In the genomic region with DNA sequence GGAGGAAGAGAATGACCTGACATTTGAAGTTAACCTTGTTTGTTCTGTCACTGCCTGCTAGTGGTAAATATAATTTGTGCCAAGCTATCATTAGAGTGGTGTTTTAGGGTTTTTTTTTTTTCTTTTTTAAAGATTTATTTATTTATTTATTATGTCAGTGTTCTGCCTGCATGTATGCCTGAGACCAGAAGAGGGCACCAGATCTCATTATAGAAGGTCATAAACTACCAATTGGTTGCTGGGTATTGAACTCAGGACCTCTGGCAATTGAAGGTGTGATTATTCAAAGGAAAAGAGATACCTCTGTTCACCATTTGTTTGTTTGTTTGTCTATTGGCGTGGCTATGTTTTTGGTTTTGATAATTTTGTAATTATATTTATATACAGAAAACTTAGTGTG, we compare ENCODE assay signal across 12 mouse cellular contexts. TPM values are rescaled to one million over a fixed set of nuclear protein-coding genes. Genes with fewer than 3 reads are reported as not detected.
DNase-seq lines count a peak whose midpoint lies in the region; ATAC-seq and TF ChIP-seq lines count a peak whose summit lies in the region.
"Had no signal": no experiment of that assay in that cellular context is flagged by ENCODE, and none has a peak within 500 bp of the region (broad histone marks: within the 10 kb centered on the region; RNA-seq: fewer than 3 reads in every experiment).

No protein-coding gene starts in this region.

- peaks cover 68% of the 10 kb centered on the region for H3K36me3 ChIP-seq in intestine, postnatal 0 days (ENCODE audit: control insufficient read depth, insufficient read depth)
- peaks cover 32% of the 10 kb centered on the region for H3K36me3 ChIP-seq in intestine, embryonic 15.5 days

- H3K27ac ChIP-seq in intestine, postnatal 0 days (ENCODE audit: low read depth, low read length) = no peak overlapping the region
- H3K27ac ChIP-seq in intestine, embryonic 15.5 days = no peak overlapping the region
- H3K27ac ChIP-seq: heart, embryonic 15.5 days; limb, embryonic 12.5 days; stomach, embryonic 15.5 days had no signal

- 91% methylated on average over 1 of the region's 1 CpGs for WGBS in intestine, postnatal 0 days
- WGBS in intestine, embryonic 15.5 days = 85% methylated on average over 1 of the region's 1 CpGs

- H3K4me2 ChIP-seq in intestine, postnatal 0 days (replicated peaks; ENCODE audit: low read depth) = no peak overlapping the region
- no peak overlapping the region for H3K4me2 ChIP-seq in intestine, embryonic 15.5 days (replicated peaks)
- H3K4me2 ChIP-seq: heart, embryonic 15.5 days; limb, embryonic 12.5 days; stomach, embryonic 15.5 days had no signal

- H3K4me3 ChIP-seq in intestine, postnatal 0 days (ENCODE audit: low read depth, low read length) = no peak overlapping the region
- no peak overlapping the region for H3K4me3 ChIP-seq in intestine, embryonic 15.5 days (replicated peaks)
- H3K4me3 ChIP-seq: heart, embryonic 15.5 days; limb, embryonic 12.5 days; stomach, embryonic 15.5 days had no signal

- H3K4me1 ChIP-seq in intestine, postnatal 0 days (replicated peaks; ENCODE audit: control insufficient read depth, insufficient read depth, low read length) = no peaks in the 10 kb centered on the region
- no peaks in the 10 kb centered on the region for H3K4me1 ChIP-seq in intestine, embryonic 15.5 days (replicated peaks)
- H3K4me1 ChIP-seq: heart, embryonic 15.5 days; limb, embryonic 12.5 days; stomach, embryonic 15.5 days had no signal

- peak; percentile 55 for TF ChIP-seq CTCF in intestine, postnatal 0 days (IDR thresholded peaks at IDR 0.05; ENCODE audit: low read depth)

- H3K27me3 ChIP-seq in intestine, postnatal 0 days (replicated peaks; ENCODE audit: control insufficient read depth, insufficient read depth, low read length) = no peaks in the 10 kb centered on the region
- H3K27me3 ChIP-seq in intestine, embryonic 15.5 days (replicated peaks) = no peaks in the 10 kb centered on the region
- H3K27me3 ChIP-seq: heart, embryonic 15.5 days; limb, embryonic 12.5 days; stomach, embryonic 15.5 days had no signal

- H3K9me3 ChIP-seq in intestine, postnatal 0 days (ENCODE audit: control insufficient read depth) = no peaks in the 10 kb centered on the region
- H3K9me3 ChIP-seq in intestine, embryonic 15.5 days = no peaks in the 10 kb centered on the region
- H3K9me3 ChIP-seq: heart, embryonic 15.5 days; limb, embryonic 12.5 days; stomach, embryonic 15.5 days had no signal

- DNase-seq in 3T3-L1 (ENCODE audit: low read depth, low spot score) (peak; percentile 65), ES-CJ7 (ENCODE audit: low read depth, low spot score) (peak; percentile 41)
- peak; percentile 8 for DNase-seq in forelimb bud, embryonic 11.5 days (ENCODE audit: low read depth, low spot score)
- no peak for DNase-seq in adrenal gland, postnatal 4 days (ENCODE audit: low spot score in 2 of 2)
- no peak for DNase-seq in spleen, postnatal 14 days (ENCODE audit: low spot score in 2 of 2)
- no peak for DNase-seq in adrenal gland, adult 8-10 months
- DNase-seq: forebrain, postnatal 0 days had no signal

- H3K9ac ChIP-seq in intestine, postnatal 0 days (ENCODE audit: low read depth, low read length) = no peak overlapping the region
- H3K9ac ChIP-seq in intestine, embryonic 15.5 days = no peak overlapping the region
- H3K9ac ChIP-seq: forebrain, postnatal 0 days; heart, embryonic 15.5 days; limb, embryonic 12.5 days; stomach, embryonic 15.5 days had no signal

- ATAC-seq in intestine, postnatal 0 days = no peak
- ATAC-seq in intestine, embryonic 15.5 days = no peak
- ATAC-seq: forebrain, postnatal 0 days had no signal

RNA-seq across cellular contexts. Expression of a gene that starts 37.7 kb away (rescaled TPM):
- polyA plus RNA-seq in intestine, postnatal 0 days (2015; fragmentation: Nextera tagmentation; extraction: Ambion mirVana) = 171 and 180 TPM in 2 replicates
- polyA plus RNA-seq in intestine, embryonic 15.5 days (2015; fragmentation: Nextera tagmentation; extraction: Ambion mirVana) = 241 and 242 TPM in 2 replicates
- total RNA-seq in adrenal gland, postnatal 4 days (2021) = 100 to 1,000 TPM; 252 to 253 TPM
- total RNA-seq in adrenal gland, adult 8-10 months (2022) = 100 to 1,000 TPM; 226 to 361 (median 285) TPM

RNA-seq across cellular contexts. Expression of a gene that starts 39.7 kb away (rescaled TPM):
- 23.4 and 23.9 TPM in 2 replicates for polyA plus RNA-seq in intestine, postnatal 0 days (2015; fragmentation: Nextera tagmentation; extraction: Ambion mirVana)
- 104 TPM in 2 replicates for polyA plus RNA-seq in intestine, embryonic 15.5 days (2015; fragmentation: Nextera tagmentation; extraction: Ambion mirVana)
- total RNA-seq in adrenal gland, postnatal 4 days (2021) = 100 to 1,000 TPM; 130 to 134 TPM
- 100 to 1,000 TPM in 2 of 4 experiments, 10 to 100 TPM in 2; 90.8 to 118 (median 104) TPM for total RNA-seq in adrenal gland, adult 8-10 months (2022)

RNA-seq across cellular contexts. Expression of a gene that starts 40.0 kb away (rescaled TPM):
- polyA plus RNA-seq in intestine, postnatal 0 days (2015; fragmentation: Nextera tagmentation; extraction: Ambion mirVana) = 4.9 and 5.0 TPM in 2 replicates
- 30.2 and 30.8 TPM in 2 replicates for polyA plus RNA-seq in intestine, embryonic 15.5 days (2015; fragmentation: Nextera tagmentation; extraction: Ambion mirVana)
- 10 to 100 TPM; 79.4 to 82.1 TPM for total RNA-seq in adrenal gland, postnatal 4 days (2021)
- total RNA-seq in adrenal gland, adult 8-10 months (2022) = 100 to 1,000 TPM in 1 of 4 experiments, 10 to 100 TPM in 3; 66.4 to 108 (median 85.9) TPM

RNA-seq across cellular contexts. Expression of a gene that starts 42.0 kb away (rescaled TPM):
- polyA plus RNA-seq in intestine, postnatal 0 days (2015; fragmentation: Nextera tagmentation; extraction: Ambion mirVana) = 61.4 and 62.1 TPM in 2 replicates
- 74.3 and 74.8 TPM in 2 replicates for polyA plus RNA-seq in intestine, embryonic 15.5 days (2015; fragmentation: Nextera tagmentation; extraction: Ambion mirVana)
- 10 to 100 TPM; 37.4 to 38.2 TPM for total RNA-seq in adrenal gland, postnatal 4 days (2021)
- total RNA-seq in adrenal gland, adult 8-10 months (2022) = 10 to 100 TPM; 35.0 to 41.1 (median 39.2) TPM

Comparison
In these comparisons a context has a peak if more than half of its experiments do, and no peak if none do; other contexts are left out.
1. DNase-seq: peak in 3T3-L1 (single experiment), ES-CJ7 (single experiment) and forelimb bud, embryonic 11.5 days (single experiment); none in adrenal gland, postnatal 4 days (0 of 2), spleen, postnatal 14 days (0 of 2) and adrenal gland, adult 8-10 months (single experiment).